Mouse (Mus musculus) lung, adult 2 months (tissue): ENCODE measurements at regions not wholly inside any gene's neighbourhood (a gene's known extent, or its start where the extent isn't known, plus 50 kb on each side); places are given as distances from the start of the nearest gene placed in this dataset.

Experiments used
- CTCF ChIP-seq: fragments of 200-500 bp; IDR thresholded peaks from 2 replicates; pipeline ENCODE4 v1.5.1; 2011; ENCODE audit warnings: mild to moderate bottlenecking, low read length, control low read depth; ENCODE audit not compliant: insufficient read depth
- POLR2A ChIP-seq: fragments of 200-500 bp; IDR thresholded peaks from 2 replicates; pipeline ENCODE4 v1.6.1; 2011; ENCODE audit warnings: low read depth, mild to moderate bottlenecking, control low read depth, low read length, borderline replicate concordance; ENCODE audit errors: extremely low read depth

GRCm38 (mm10) chr17:68089179-68089578 is 85.3 kb upstream of the Arhgap28 start:
- TF ChIP-seq CTCF (no peak), POLR2A (no peak)
